Mouse (Mus musculus): ENCODE results near the gene Cd180. TPM values are rescaled to one million over a fixed set of nuclear protein-coding genes. Genes with fewer than 3 reads are reported as not detected.

The Cd180 gene
- polyA plus RNA-seq, 1 experiment from 2014 or later: 1.6 TPM

GRCm38 (mm10) chr13:102689201-102690090 is 3.9 kb upstream of the Cd180 start:
- no peak; the same call in 1 of the 2 replicates for ATAC-seq
- H3K4me2 ChIP-seq (ENCODE audit: low read depth, low read length): no peak overlapping the region
- TF ChIP-seq CTCF (IDR thresholded peaks at IDR 0.05; ENCODE audit: low read depth) (no peak), EP300 (IDR thresholded peaks at IDR 0.05; ENCODE audit: low read depth) (no peak)
- no peak overlapping the region for H3K9ac ChIP-seq (replicated peaks)
- H3K27me3 ChIP-seq (ENCODE audit: insufficient read depth, low read length): no peaks in the 10 kb centered on the region
- peaks cover 16% of the 10 kb centered on the region for H3K4me1 ChIP-seq (ENCODE audit: insufficient read depth)
- DNase-seq: no peak
- no peaks in the 10 kb centered on the region for H3K36me3 ChIP-seq (replicated peaks; ENCODE audit: insufficient read depth, low read length)
- no peaks in the 10 kb centered on the region for H3K9me3 ChIP-seq (ENCODE audit: low read length)
- WGBS (ENCODE audit: insufficient replicate concordance): 48% methylated on average over 6 of the region's 6 CpGs
- H3K27ac ChIP-seq (ENCODE audit: low read depth): peak overlapping the region; percentile 60
- H3K4me3 ChIP-seq (ENCODE audit: low read depth, low read length): no peak overlapping the region

GRCm38 (mm10) chr13:102690184-102690583 is 3.2 kb upstream of the Cd180 start:
- Histone ChIP-seq H3K9ac (replicated peaks) (no peak overlapping the region), H3K4me1 (ENCODE audit: insufficient read depth) (peaks cover 20% of the 10 kb centered on the region), H3K9me3 (ENCODE audit: low read length) (no peaks in the 10 kb centered on the region), H3K4me3 (ENCODE audit: low read depth, low read length) (no peak overlapping the region), H3K4me2 (ENCODE audit: low read depth, low read length) (no peak overlapping the region), H3K27me3 (ENCODE audit: insufficient read depth, low read length) (no peaks in the 10 kb centered on the region), H3K36me3 (replicated peaks; ENCODE audit: insufficient read depth, low read length) (no peaks in the 10 kb centered on the region), H3K27ac (ENCODE audit: low read depth) (peak overlapping the region; percentile 40; the same call in 1 of the 2 replicates)
- 76% methylated on average over 5 of the region's 5 CpGs for WGBS (ENCODE audit: insufficient replicate concordance)
- ATAC-seq: no peak
- DNase-seq: no peak
- TF ChIP-seq CTCF (IDR thresholded peaks at IDR 0.05; ENCODE audit: low read depth): no peak
- TF ChIP-seq EP300 (IDR thresholded peaks at IDR 0.05; ENCODE audit: low read depth): no peak

- no peaks in the 10 kb centered on the region for H3K36me3 ChIP-seq (replicated peaks; ENCODE audit: insufficient read depth, low read length)
- TF ChIP-seq CTCF (IDR thresholded peaks at IDR 0.05; ENCODE audit: low read depth) (no peak), EP300 (IDR thresholded peaks at IDR 0.05; ENCODE audit: low read depth) (no peak)
- DNase-seq: no peak
- 71% methylated on average over 11 of the region's 11 CpGs for WGBS (ENCODE audit: insufficient replicate concordance)
- no peak overlapping the region for H3K4me2 ChIP-seq (ENCODE audit: low read depth, low read length)
- no peak overlapping the region for H3K27ac ChIP-seq (ENCODE audit: low read depth)
- H3K4me1 ChIP-seq (ENCODE audit: insufficient read depth): peaks cover 21% of the 10 kb centered on the region
- no peaks in the 10 kb centered on the region for H3K9me3 ChIP-seq (ENCODE audit: low read length)
- no peak overlapping the region for H3K4me3 ChIP-seq (ENCODE audit: low read depth, low read length)
- H3K27me3 ChIP-seq (ENCODE audit: insufficient read depth, low read length): no peaks in the 10 kb centered on the region
- no peak overlapping the region for H3K9ac ChIP-seq (replicated peaks)
- ATAC-seq: no peak
Measured at GRCm38 (mm10) chr13:102691408-102692150, 1.8 kb upstream of the Cd180 start.

GRCm38 (mm10) chr13:102694154-102694553 is 796 bp downstream of the Cd180 start:
- H3K36me3 ChIP-seq (replicated peaks; ENCODE audit: insufficient read depth, low read length): no peaks in the 10 kb centered on the region
- TF ChIP-seq CTCF (IDR thresholded peaks at IDR 0.05; ENCODE audit: low read depth) (no peak), EP300 (IDR thresholded peaks at IDR 0.05; ENCODE audit: low read depth) (no peak)
- ATAC-seq: no peak
- H3K4me3 ChIP-seq (ENCODE audit: low read depth, low read length): peak overlapping the region; percentile 8; the same call in 1 of the 2 replicates
- H3K9ac ChIP-seq (replicated peaks): no peak overlapping the region
- DNase-seq: no peak
- peaks cover 17% of the 10 kb centered on the region for H3K4me1 ChIP-seq (ENCODE audit: insufficient read depth)
- peak overlapping the region; percentile 46 for H3K4me2 ChIP-seq (ENCODE audit: low read depth, low read length)
- H3K27ac ChIP-seq (ENCODE audit: low read depth): peak overlapping the region; percentile 78; the same call in 1 of the 2 replicates
- no peaks in the 10 kb centered on the region for H3K27me3 ChIP-seq (ENCODE audit: insufficient read depth, low read length)
- 64% methylated on average over 7 of the region's 7 CpGs for WGBS (ENCODE audit: insufficient replicate concordance)
- no peaks in the 10 kb centered on the region for H3K9me3 ChIP-seq (ENCODE audit: low read length)

- DNase-seq (no peak), ATAC-seq (peak; percentile 55; the same call in 1 of the 2 replicates)
- Histone ChIP-seq H3K9me3 (ENCODE audit: low read length) (no peaks in the 10 kb centered on the region), H3K27me3 (ENCODE audit: insufficient read depth, low read length) (no peaks in the 10 kb centered on the region), H3K4me2 (ENCODE audit: low read depth, low read length) (peak overlapping the region; percentile 46), H3K36me3 (replicated peaks; ENCODE audit: insufficient read depth, low read length) (no peaks in the 10 kb centered on the region), H3K4me1 (ENCODE audit: insufficient read depth) (peaks cover 18% of the 10 kb centered on the region), H3K27ac (ENCODE audit: low read depth) (peak overlapping the region; percentile 55; the same call in 1 of the 2 replicates), H3K9ac (replicated peaks) (0 out of 2 replicates have a peak overlapping the region, but pooled peaks have one; percentile 2), H3K4me3 (ENCODE audit: low read depth, low read length) (no peak overlapping the region)
- WGBS (ENCODE audit: insufficient replicate concordance): 25% methylated on average over 7 of the region's 7 CpGs
- TF ChIP-seq EP300 (IDR thresholded peaks at IDR 0.05; ENCODE audit: low read depth): no peak
- no peak for TF ChIP-seq CTCF (IDR thresholded peaks at IDR 0.05; ENCODE audit: low read depth)
Measured at GRCm38 (mm10) chr13:102695121-102695905, 2.0 kb downstream of the Cd180 start.

Measured in liver, postnatal 0 days (tissue).